Mouse (Mus musculus) B cell, adult 2 months (primary cell): ENCODE data around the gene Slc5a8.

ENCODE experiments used
- DNase-seq, 2 experiments: peaks; one replicate each; pipeline ENCODE4 v3.0.0; 2022

Gene Slc5a8

GRCm38 (mm10) chr10:88885632-88886090, at the start of gene Slc5a8:
Slc5a8 (plus strand) TSS chr10:88885992.
- DNase-seq: no peak

- DNase-seq: no peak
Observed at GRCm38 (mm10) chr10:88848876-88849476, 36.8 kb upstream of the Slc5a8 start.

GRCm38 (mm10) chr10:88849976-88850375, 35.8 kb upstream of the Slc5a8 start:
- no peak for DNase-seq

- no peak for DNase-seq
Observed at GRCm38 (mm10) chr10:88853326-88853725, 32.5 kb upstream of the Slc5a8 start.

GRCm38 (mm10) chr10:88860911-88861310, 24.9 kb upstream of the Slc5a8 start:
- no peak for DNase-seq

GRCm38 (mm10) chr10:88861416-88861815, 24.4 kb upstream of the Slc5a8 start:
- DNase-seq: no peak

GRCm38 (mm10) chr10:88862293-88862692, 23.5 kb upstream of the Slc5a8 start:
- no peak for DNase-seq

- no peak for DNase-seq
Observed at GRCm38 (mm10) chr10:88866017-88866416, 19.8 kb upstream of the Slc5a8 start.

GRCm38 (mm10) chr10:88874870-88875269, 10.9 kb upstream of the Slc5a8 start:
- DNase-seq: no peak

GRCm38 (mm10) chr10:88877421-88877820, 8.4 kb upstream of the Slc5a8 start:
- no peak for DNase-seq

- DNase-seq: no peak
Observed at GRCm38 (mm10) chr10:88883721-88884120, 2.1 kb upstream of the Slc5a8 start.

GRCm38 (mm10) chr10:88884836-88885235, 956 bp upstream of the Slc5a8 start:
- DNase-seq: no peak

GRCm38 (mm10) chr10:88886114-88886513, 322 bp downstream of the Slc5a8 start:
- DNase-seq: no peak

- no peak for DNase-seq
Observed at GRCm38 (mm10) chr10:88888376-88888775, 2.6 kb downstream of the Slc5a8 start.

GRCm38 (mm10) chr10:88891410-88891809, 5.6 kb downstream of the Slc5a8 start:
- no peak for DNase-seq

GRCm38 (mm10) chr10:88892560-88893087, 6.8 kb downstream of the Slc5a8 start:
- no peak for DNase-seq

- DNase-seq: no peak
Observed at GRCm38 (mm10) chr10:88897032-88897431, 11.2 kb downstream of the Slc5a8 start.

GRCm38 (mm10) chr10:88949649-88950296, 64.0 kb downstream of the Slc5a8 start:
- no peak for DNase-seq

GRCm38 (mm10) chr10:88950297-88950653, 64.5 kb downstream of the Slc5a8 start:
- no peak for DNase-seq

GRCm38 (mm10) chr10:88960791-88961190, 75.0 kb downstream of the Slc5a8 start:
- no peak for DNase-seq

GRCm38 (mm10) chr10:88968586-88968985, 82.8 kb downstream of the Slc5a8 start:
- DNase-seq: no peak

- DNase-seq: no peak
Observed at GRCm38 (mm10) chr10:88970951-88971725, 85.3 kb downstream of the Slc5a8 start.

- no peak for DNase-seq
Observed at GRCm38 (mm10) chr10:88978932-88979331, 93.1 kb downstream of the Slc5a8 start.
